Mouse (Mus musculus) left cerebral cortex, adult 2 months (tissue): ENCODE results near the gene Phxr2. TPM values are rescaled to one million over a fixed set of nuclear protein-coding genes. Genes with fewer than 3 reads are reported as not detected.

Experiments
- DNase-seq, 2 experiments: peaks; one replicate each; pipeline ENCODE4 v3.0.0; 2021 to 2022; ENCODE audit warnings: low spot score in 2 of 2, mixed read lengths in 1 of 2; ENCODE audit errors: extremely low spot score in 1 of 2
- H3K27ac ChIP-seq: fragments of 200-600 bp; 2 replicates; pipeline ENCODE4 v1.8.1; 2022
- H3K4me3 ChIP-seq: fragments of 200-600 bp; 2 replicates; pipeline ENCODE4 v1.8.1; 2022
- CTCF ChIP-seq: fragments of 200-600 bp; IDR thresholded peaks from 2 replicates; pipeline ENCODE4 v1.8.1; 2022; ENCODE audit warnings: antibody characterized with exemption, mild to moderate bottlenecking, moderate library complexity
- intact Hi-C: fragments of 180-260 bp; cut with DNase I; formaldehyde crosslinking; loops from one replicate; pipeline ENCODE4 v1.15.1; 2025
- total RNA-seq, 2 experiments: library from RNA; stranded (reverse); gene quantifications; 2 replicates each; pipeline ENCODE4 v1.2.3; 2021

The Phxr2 gene
- total RNA-seq, 2 experiments from 2014 or later = not detected

DNA sequence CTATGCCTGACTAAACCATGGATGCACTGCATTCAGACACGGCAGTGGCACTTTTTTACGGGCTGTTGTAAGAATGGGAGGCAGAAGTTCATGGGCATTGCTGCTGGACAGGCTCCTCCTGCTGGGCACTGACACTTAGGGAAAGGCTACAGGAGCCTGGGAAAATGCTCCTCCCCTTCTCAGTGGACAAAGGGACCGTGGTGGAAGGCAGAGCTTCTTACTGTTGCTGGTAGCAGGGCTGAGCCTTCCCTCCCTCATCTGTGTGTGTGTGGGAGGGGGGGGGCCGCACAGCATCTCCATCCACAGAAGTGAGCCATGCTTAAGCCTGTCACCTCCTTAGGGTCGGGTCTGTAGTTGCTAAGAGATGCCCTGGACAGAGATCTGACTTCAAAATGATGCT is 5.2 kb upstream of the Phxr2 start:
- Histone ChIP-seq H3K4me3 (no peak overlapping the region), H3K27ac (peak overlapping the region; percentile 40; the same call in 1 of the 2 replicates)
- no peak; the same call in 1 of the 2 replicates for TF ChIP-seq CTCF
- intact Hi-C loops = no loop called here
- DNase-seq = no peak

GRCm38 (mm10) chr10:99130611-99131010 is 4.5 kb upstream of the Phxr2 start:
- intact Hi-C loops = no loop called here
- H3K27ac ChIP-seq = no peak overlapping the region
- no peak for DNase-seq
- H3K4me3 ChIP-seq = no peak overlapping the region
- TF ChIP-seq CTCF = no peak

- Histone ChIP-seq H3K4me3 (no peak overlapping the region), H3K27ac (no peak overlapping the region)
- TF ChIP-seq CTCF = no peak
- intact Hi-C loops = no loop called here
- no peak for DNase-seq
Measured at GRCm38 (mm10) chr10:99127691-99128261, 1.7 kb upstream of the Phxr2 start.

DNA sequence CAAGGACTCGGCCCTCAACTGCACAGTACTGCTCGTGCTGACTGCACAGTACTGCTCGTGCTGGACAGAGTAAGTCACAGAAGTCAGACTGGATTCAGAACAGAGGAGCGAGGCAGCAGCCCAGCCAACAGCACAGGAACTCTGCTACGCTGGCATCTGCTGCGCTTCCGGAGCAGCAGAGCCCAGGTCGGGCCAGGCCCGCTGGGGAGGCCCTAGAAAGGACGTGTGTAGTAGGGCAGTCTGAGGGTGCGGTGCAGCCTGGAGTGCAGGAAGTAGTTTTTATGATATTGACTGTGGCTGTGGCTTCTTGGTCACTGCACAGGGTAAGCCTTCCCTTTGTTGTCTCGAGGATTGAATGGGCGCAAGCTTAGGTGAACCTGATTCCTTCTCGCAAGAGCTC is 829 bp upstream of the Phxr2 start:
- DNase-seq = no peak
- Histone ChIP-seq H3K27ac (no peak overlapping the region), H3K4me3 (no peak overlapping the region)

GRCm38 (mm10) chr10:99119471-99119870 is 6.7 kb downstream of the Phxr2 start:
- intact Hi-C loops = no loop called here

More for the DNA sequence above, 829 bp upstream of the Phxr2 start:
- intact Hi-C loops = no loop called here
- no peak for TF ChIP-seq CTCF

GRCm38 (mm10) chr10:99118697-99119096 is 7.4 kb downstream of the Phxr2 start:
- Histone ChIP-seq H3K27ac (no peak overlapping the region), H3K4me3 (no peak overlapping the region)
- no peak for DNase-seq
- intact Hi-C loops = no loop called here
- TF ChIP-seq CTCF = no peak

More at GRCm38 (mm10) chr10:99119471-99119870, 6.7 kb downstream of the Phxr2 start:
- no peak for TF ChIP-seq CTCF
- H3K4me3 ChIP-seq = no peak overlapping the region
- no peak overlapping the region for H3K27ac ChIP-seq
- DNase-seq = no peak

DNA sequence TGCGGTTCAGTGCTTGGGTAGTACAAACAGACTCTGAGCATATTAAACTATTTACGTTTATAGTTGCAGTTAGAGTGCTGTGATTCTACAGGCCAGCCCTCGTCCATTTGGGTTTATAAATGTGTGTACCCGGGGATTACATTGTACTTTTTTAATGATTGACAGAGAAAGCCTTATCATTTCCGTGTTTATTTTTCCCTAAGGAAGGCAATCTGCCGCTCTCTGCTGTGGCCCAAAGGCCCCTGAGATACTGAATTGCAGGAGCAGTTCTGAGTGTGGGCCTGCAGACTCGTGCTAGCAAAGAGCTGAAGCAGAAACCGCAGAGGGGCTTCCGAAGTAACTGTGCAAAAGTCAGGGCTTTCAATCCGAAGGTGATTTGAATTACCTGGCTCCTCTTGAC is 8.2 kb downstream of the Phxr2 start:
- H3K27ac ChIP-seq = no peak overlapping the region
- no peak overlapping the region for H3K4me3 ChIP-seq
- no peak for DNase-seq
- no peak for TF ChIP-seq CTCF
- intact Hi-C loops = no loop called here

DNA sequence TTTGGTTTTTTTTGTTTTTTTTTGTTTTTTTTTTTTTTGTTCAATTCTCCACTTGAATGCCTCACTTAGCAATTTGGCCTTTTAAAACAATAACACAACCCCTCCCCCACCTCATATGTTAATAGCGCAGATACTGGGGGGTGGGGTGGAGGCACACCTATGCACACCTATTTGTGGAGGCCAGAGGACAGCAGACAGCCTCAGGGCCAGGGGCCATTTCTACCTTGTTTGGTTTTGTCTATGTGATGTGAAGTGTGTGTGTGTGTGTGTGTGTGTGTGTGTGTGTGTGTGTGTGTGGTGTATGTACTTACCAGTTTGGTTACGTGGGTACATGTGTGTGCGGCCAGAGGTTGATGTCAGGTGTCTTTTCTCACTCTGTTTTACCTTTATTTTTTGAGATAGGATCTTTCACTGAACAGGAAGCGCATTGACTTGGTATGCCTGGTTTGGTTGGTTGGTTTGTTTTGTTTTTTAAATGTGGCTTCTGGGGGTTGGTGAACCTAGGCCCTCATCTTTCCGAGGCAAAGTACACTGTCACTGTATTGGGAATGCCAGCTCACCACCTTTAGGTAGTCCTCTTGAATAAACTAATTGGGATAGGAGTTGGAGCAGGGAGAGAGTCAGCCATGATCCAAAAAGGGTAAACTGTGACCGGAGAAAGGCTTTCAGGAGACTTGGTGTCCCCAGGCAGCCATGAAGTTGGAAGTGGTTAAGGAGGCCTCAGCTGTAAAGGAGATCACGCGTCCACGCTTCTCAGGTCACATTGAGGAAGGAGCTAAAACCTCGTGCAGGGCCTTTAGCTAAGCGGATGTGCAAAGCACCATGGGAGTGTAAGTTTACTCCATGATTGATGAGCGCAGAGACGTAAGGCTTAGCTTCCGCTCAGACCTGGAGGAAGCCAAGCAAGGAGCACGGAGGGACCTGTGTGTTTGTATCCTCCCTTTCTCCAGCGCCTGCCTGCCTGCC is 9.2 kb downstream of the Phxr2 start:
- no peak for DNase-seq
- Histone ChIP-seq H3K27ac (no peak overlapping the region), H3K4me3 (no peak overlapping the region)
- intact Hi-C loops = no loop called here
- TF ChIP-seq CTCF = no peak

GRCm38 (mm10) chr10:99116237-99116632 is 9.9 kb downstream of the Phxr2 start:
- Histone ChIP-seq H3K4me3 (no peak overlapping the region), H3K27ac (no peak overlapping the region)
- DNase-seq = no peak
- intact Hi-C loops = no loop called here
- no peak for TF ChIP-seq CTCF

- intact Hi-C loops = no loop called here
- no peak for DNase-seq
- Histone ChIP-seq H3K4me3 (no peak overlapping the region), H3K27ac (no peak overlapping the region)
- TF ChIP-seq CTCF = no peak
Measured at GRCm38 (mm10) chr10:99115471-99116236, 10.5 kb downstream of the Phxr2 start.

- no peak overlapping the region for H3K27ac ChIP-seq
- DNase-seq = no peak
- no peak for TF ChIP-seq CTCF
- intact Hi-C loops = no loop called here
- H3K4me3 ChIP-seq = no peak overlapping the region
Measured at GRCm38 (mm10) chr10:99114295-99114694, 11.8 kb downstream of the Phxr2 start.

DNA sequence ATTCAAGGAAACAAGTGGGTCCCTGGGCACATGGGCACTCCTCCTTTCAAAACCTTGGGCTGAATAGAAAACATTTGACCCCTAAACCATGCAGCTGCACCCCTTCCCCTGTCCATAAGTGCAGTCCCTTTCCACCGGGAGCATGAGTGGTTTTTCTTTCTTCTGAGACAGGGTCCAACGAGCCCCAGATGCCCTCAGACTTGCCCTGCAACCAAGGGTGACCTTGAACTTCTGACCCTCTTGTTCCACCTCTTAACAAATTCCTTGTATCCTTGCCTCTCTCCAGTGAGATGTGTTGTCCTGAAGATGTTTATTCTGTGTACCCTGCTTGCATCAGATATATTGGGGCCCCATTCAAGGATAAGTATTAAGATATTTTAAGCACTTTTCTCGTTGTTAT is 12.6 kb downstream of the Phxr2 start:
- no peak for DNase-seq
- Histone ChIP-seq H3K4me3 (no peak overlapping the region), H3K27ac (no peak overlapping the region)
- intact Hi-C loops = no loop called here
- TF ChIP-seq CTCF = no peak
